In the genomic region with DNA sequence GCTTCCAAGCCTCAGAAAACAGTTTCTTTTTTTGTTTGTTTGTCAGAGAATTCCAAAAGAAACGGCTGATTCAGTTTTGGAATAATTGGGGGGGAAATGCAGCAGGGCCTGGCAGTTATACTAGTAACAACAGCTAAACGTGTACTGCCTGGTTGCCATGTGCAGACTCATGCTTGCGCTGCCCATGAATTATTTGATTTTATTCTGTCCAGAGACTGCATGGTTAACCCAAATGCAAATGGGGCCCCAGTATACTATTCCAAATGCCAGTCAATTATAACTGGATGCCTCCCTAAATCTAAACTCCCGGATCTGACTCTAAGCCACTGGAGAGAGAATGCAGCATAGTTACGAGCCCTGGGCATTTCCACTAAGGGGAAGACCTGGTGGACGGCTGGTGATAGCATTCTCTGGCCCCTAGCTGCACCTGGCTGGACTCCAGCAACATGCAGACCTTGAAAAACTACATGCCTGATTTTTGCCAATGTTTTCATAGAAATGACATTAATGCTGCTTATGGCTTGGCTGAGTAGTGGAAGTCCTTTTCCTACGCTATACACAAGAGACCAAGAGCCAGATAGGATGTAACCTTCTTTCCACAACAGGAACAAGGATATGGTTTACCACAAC, we compare ENCODE assay signal across 7 mouse cellular contexts. TPM values are rescaled to one million over a fixed set of nuclear protein-coding genes. Genes with fewer than 3 reads are reported as not detected.
DNase-seq lines count a peak whose midpoint lies in the region; ATAC-seq and TF ChIP-seq lines count a peak whose summit lies in the region.

No protein-coding gene starts in this region.

- DNase-seq in lung, embryonic 14.5 days = peak; percentile 4
- no peak for DNase-seq in lung, adult 2 months
- DNase-seq in left cerebral cortex, adult 2 months (ENCODE audit: extremely low spot score in 1 of 2, low spot score in 2 of 2) = peak in 1 of 2 experiments; percentile 34
- peak; percentile 18 for DNase-seq in right cerebral cortex, postnatal 14 days
- DNase-seq in adrenal gland, adult 2 months = no peak
- DNase-seq in kidney, adult 8-10 months = no peak

- peak overlapping the region; percentile 61 for H3K9ac ChIP-seq in lung, embryonic 14.5 days
- H3K9ac ChIP-seq in embryonic facial prominence, embryonic 13.5 days = peak overlapping the region; percentile 79

- peak overlapping the region; percentile 65; the same call in 1 of the 2 replicates for H3K27ac ChIP-seq in lung, embryonic 14.5 days (ENCODE audit: low read depth)
- peak overlapping the region; percentile 88 for H3K27ac ChIP-seq in embryonic facial prominence, embryonic 13.5 days
- H3K27ac ChIP-seq in left cerebral cortex, adult 2 months = peak overlapping the region; percentile 93

- H3K4me1 ChIP-seq in lung, embryonic 14.5 days (ENCODE audit: insufficient read depth) = no peaks in the 10 kb centered on the region
- no peaks in the 10 kb centered on the region for H3K4me1 ChIP-seq in lung, adult 2 months (ENCODE audit: control insufficient read depth, insufficient read depth, low read length)
- peaks cover 14% of the 10 kb centered on the region for H3K4me1 ChIP-seq in embryonic facial prominence, embryonic 13.5 days

- no peaks in the 10 kb centered on the region for H3K9me3 ChIP-seq in lung, embryonic 14.5 days (ENCODE audit: low read depth, low read length)
- H3K9me3 ChIP-seq in embryonic facial prominence, embryonic 13.5 days = no peaks in the 10 kb centered on the region

- no peak; the same call in 1 of the 2 replicates for ATAC-seq in lung, embryonic 14.5 days (ENCODE audit: insufficient read depth)
- no peak for ATAC-seq in embryonic facial prominence, embryonic 13.5 days (ENCODE audit: insufficient number of reproducible peaks, insufficient read depth, low FRiP score, low TSS enrichment, low read depth)

- intact Hi-C loops in left cerebral cortex, adult 2 months (cut with DNase I) = loop anchor here (5.0 kb wide), 3 partner anchors 195 to 250 kb away; no protein-coding TSS in a partner anchor

- peak overlapping the region; percentile 67 for H3K4me3 ChIP-seq in lung, embryonic 14.5 days (ENCODE audit: low read depth, low read length)
- no peak overlapping the region for H3K4me3 ChIP-seq in lung, adult 2 months (replicated peaks; ENCODE audit: extremely low read depth, low read depth, low read length)
- peak overlapping the region; percentile 69 for H3K4me3 ChIP-seq in embryonic facial prominence, embryonic 13.5 days
- peak overlapping the region; percentile 53 for H3K4me3 ChIP-seq in left cerebral cortex, adult 2 months

- TF ChIP-seq POLR2A in lung, adult 2 months (IDR thresholded peaks at IDR 0.05; ENCODE audit: borderline replicate concordance, extremely low read depth, low read depth, low read length) = no peak

- H3K36me3 ChIP-seq in lung, embryonic 14.5 days (ENCODE audit: insufficient read depth) = no peaks in the 10 kb centered on the region
- no peaks in the 10 kb centered on the region for H3K36me3 ChIP-seq in embryonic facial prominence, embryonic 13.5 days

- WGBS in lung, embryonic 14.5 days = 42% methylated on average over 7 of the region's 7 CpGs
- 57% methylated on average over 7 of the region's 7 CpGs for WGBS in lung, adult 2 months
- 25% methylated on average over 7 of the region's 7 CpGs for WGBS in embryonic facial prominence, embryonic 13.5 days

- peaks cover 29% of the 10 kb centered on the region for H3K27me3 ChIP-seq in lung, embryonic 14.5 days (ENCODE audit: insufficient read depth, low read length)
- H3K27me3 ChIP-seq in embryonic facial prominence, embryonic 13.5 days = peaks cover 36% of the 10 kb centered on the region

- TF ChIP-seq CTCF in lung, embryonic 14.5 days (IDR thresholded peaks at IDR 0.05; ENCODE audit: low read depth) = no peak
- TF ChIP-seq CTCF in lung, adult 2 months (IDR thresholded peaks at IDR 0.05; ENCODE audit: insufficient read depth, low read length) = no peak
- no peak for TF ChIP-seq CTCF in left cerebral cortex, adult 2 months (IDR thresholded peaks at IDR 0.05)

- H3K4me2 ChIP-seq in lung, embryonic 14.5 days = peak overlapping the region; percentile 87
- peak overlapping the region; percentile 80 for H3K4me2 ChIP-seq in embryonic facial prominence, embryonic 13.5 days

RNA-seq across cellular contexts. Expression of a gene that starts 1.4 kb away (rescaled TPM):
- polyA plus RNA-seq in lung, embryonic 14.5 days (2014; fragmentation: Nextera tagmentation; extraction: Ambion mirVana) = 0.28 and 0.50 TPM in 2 replicates
- polyA plus RNA-seq in lung, adult 2 months (2012; rRNA removed) = 0.07 and 0.36 TPM in 2 replicates
- 5.1 and 8.3 TPM in 2 replicates for polyA plus RNA-seq in embryonic facial prominence, embryonic 13.5 days (2015; fragmentation: Nextera tagmentation; extraction: Ambion mirVana)
- 10 to 100 TPM; 98.0 to 98.5 TPM for total RNA-seq in left cerebral cortex, adult 2 months (2021)
- under 1 TPM; 0.23 to 0.86 TPM for total RNA-seq in adrenal gland, adult 2 months (2021)
- polyA plus RNA-seq in adrenal gland, adult 2 months (2012; rRNA removed) = 0.08 and 0.13 TPM in 2 replicates

Comparison
In these comparisons a context has a peak if more than half of its experiments do, and no peak if none do; other contexts are left out.
1. DNase-seq: peak in lung, embryonic 14.5 days (single experiment) and right cerebral cortex, postnatal 14 days (single experiment); none in lung, adult 2 months (single experiment), adrenal gland, adult 2 months (single experiment) and kidney, adult 8-10 months (0 of 2).
2. Peak in every context shown above with its lines, with median percentiles within 50 percentile points of each other: H3K27ac ChIP-seq.